In the genomic region with DNA sequence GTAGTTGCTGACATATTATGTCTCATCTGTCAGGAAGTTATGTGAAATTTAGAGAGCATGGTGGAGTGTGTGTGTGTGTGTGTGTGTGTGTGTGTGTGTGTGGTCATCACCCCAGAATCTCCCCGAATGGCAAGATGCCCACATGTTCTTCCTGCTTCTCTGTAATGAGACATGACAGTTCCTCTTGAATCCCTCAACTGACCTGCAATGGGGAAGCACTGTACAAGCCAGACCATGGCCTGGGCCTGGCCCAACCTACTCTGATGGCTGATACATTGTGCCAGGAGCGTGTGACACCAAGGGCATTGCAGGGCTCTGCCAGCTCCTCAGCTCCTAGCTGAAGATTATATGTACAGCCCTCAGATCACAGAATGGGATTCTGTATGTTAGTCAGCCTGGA, we compare ENCODE assay signal across 25 mouse cellular contexts.
DNase-seq lines count a peak whose midpoint lies in the region; ATAC-seq lines count a peak whose summit lies in the region.
"Had no signal": no experiment of that assay in that cellular context is flagged by ENCODE, and none has a peak within 500 bp of the region (broad histone marks: within the 10 kb centered on the region; RNA-seq: fewer than 3 reads in every experiment).

No protein-coding gene starts in this region.

- no peak overlapping the region for H3K4me3 ChIP-seq in heart, embryonic 12.5 days
- H3K4me3 ChIP-seq: forebrain, embryonic 12.5 days; hindbrain, embryonic 15.5 days; intestine, embryonic 15.5 days; kidney, embryonic 15.5 days; midbrain, embryonic 13.5 days had no signal

- no peak overlapping the region for H3K27ac ChIP-seq in heart, embryonic 12.5 days (ENCODE audit: poor library complexity, severe bottlenecking)
- H3K27ac ChIP-seq: forebrain, embryonic 12.5 days; hindbrain, embryonic 15.5 days; intestine, embryonic 15.5 days; kidney, embryonic 15.5 days; macrophage; midbrain, embryonic 13.5 days had no signal

- H3K36me3 ChIP-seq in heart, embryonic 12.5 days = no peaks in the 10 kb centered on the region
- H3K36me3 ChIP-seq: forebrain, embryonic 12.5 days; hindbrain, embryonic 15.5 days; intestine, embryonic 15.5 days; kidney, embryonic 15.5 days; midbrain, embryonic 13.5 days had no signal

- 77% methylated on average over 2 of the region's 2 CpGs for WGBS in heart, embryonic 12.5 days

- DNase-seq in cerebellum, adult 11-12 months = peak; percentile 35
- DNase-seq in cerebellum, postnatal 4 days (ENCODE audit: low spot score in 2 of 2) = no peak
- DNase-seq in heart, adult 8-10 months (ENCODE audit: low spot score) = peak; percentile 11
- peak; percentile 15 for DNase-seq in retina, postnatal 1 day
- DNase-seq in retina, embryonic 14.5 days (ENCODE audit: low spot score) = no peak
- DNase-seq in spleen, postnatal 10 days (ENCODE audit: low spot score in 2 of 2) = no peak
- no peak for DNase-seq in adipocyte (ENCODE audit: low spot score)
- DNase-seq: adrenal gland, postnatal 14 days; gastrocnemius, postnatal 10 days; kidney, postnatal 4 days; layer of hippocampus, adult 9-11 months; lung, adult 18-20 months; right cerebral cortex, postnatal 4 days; thymus, postnatal 14 days had no signal

- H3K4me2 ChIP-seq in heart, embryonic 12.5 days = no peak overlapping the region
- H3K4me2 ChIP-seq: forebrain, embryonic 12.5 days; heart, embryonic 11.5 days; hindbrain, embryonic 15.5 days; intestine, embryonic 15.5 days; kidney, embryonic 15.5 days; liver, embryonic 11.5 days; midbrain, embryonic 13.5 days had no signal

- no peaks in the 10 kb centered on the region for H3K9me3 ChIP-seq in heart, embryonic 12.5 days (replicated peaks)
- H3K9me3 ChIP-seq: forebrain, embryonic 12.5 days; hindbrain, embryonic 15.5 days; intestine, embryonic 15.5 days; kidney, embryonic 15.5 days; midbrain, embryonic 13.5 days had no signal

- ATAC-seq in heart, embryonic 12.5 days (ENCODE audit: insufficient number of reproducible peaks, low FRiP score) = no peak
- ATAC-seq: activated CD4-positive, CD25-positive, alpha-beta regulatory T cell, adult 4 months; CD4-positive, CD25-positive, alpha-beta regulatory T cell, adult 4 months; intestine, embryonic 15.5 days; midbrain, embryonic 13.5 days had no signal

- no peaks in the 10 kb centered on the region for H3K4me1 ChIP-seq in heart, embryonic 12.5 days (replicated peaks)
- H3K4me1 ChIP-seq: forebrain, embryonic 12.5 days; hindbrain, embryonic 15.5 days; intestine, embryonic 15.5 days; kidney, embryonic 15.5 days; midbrain, embryonic 13.5 days had no signal

- no peak overlapping the region for H3K9ac ChIP-seq in heart, embryonic 12.5 days
- H3K9ac ChIP-seq: forebrain, embryonic 12.5 days; hindbrain, embryonic 15.5 days; intestine, embryonic 15.5 days; kidney, embryonic 15.5 days; midbrain, embryonic 13.5 days had no signal

- no peaks in the 10 kb centered on the region for H3K27me3 ChIP-seq in heart, embryonic 12.5 days (replicated peaks)
- H3K27me3 ChIP-seq: forebrain, embryonic 12.5 days; hindbrain, embryonic 15.5 days; intestine, embryonic 15.5 days; kidney, embryonic 15.5 days; midbrain, embryonic 13.5 days had no signal

Comparison
In these comparisons a context has a peak if more than half of its experiments do, and no peak if none do; other contexts are left out.
1. DNase-seq: peak in cerebellum, adult 11-12 months (single experiment), heart, adult 8-10 months (single experiment) and retina, postnatal 1 day (single experiment); none in cerebellum, postnatal 4 days (0 of 2), retina, embryonic 14.5 days (single experiment), spleen, postnatal 10 days (0 of 2) and adipocyte (single experiment).